Mouse (Mus musculus) CH12.LX (cell line): ENCODE measurements around the gene Inpp5d.

ENCODE experiments used
- BHLHE40 ChIP-seq: IDR thresholded peaks from 2 replicates; pipeline ENCODE4 v1.6.1; 2011; ENCODE audit warnings: mild to moderate bottlenecking, low read depth, low read length, improper control_type of control experiment
- CHD2 ChIP-seq: IDR thresholded peaks from 2 replicates; pipeline ENCODE4 v1.6.1; 2011; ENCODE audit warnings: low read length, improper control_type of control experiment
- CTCF ChIP-seq, 2 experiments: IDR thresholded peaks in 1 of 2; conservative IDR thresholded peaks in 1 of 2; 2 replicates each; pipeline ENCODE4 v1.5.1; 2011 to 2012; ENCODE audit warnings: low read depth in 2 of 2, low read length in 2 of 2, improper control_type of control experiment in 1 of 2, inconsistent platforms in 1 of 2, mild to moderate bottlenecking in 1 of 2, moderate library complexity in 1 of 2
- JUND ChIP-seq: conservative IDR thresholded peaks from 2 replicates; pipeline ENCODE4 v1.6.1; 2011; ENCODE audit warnings: low read depth, low read length, improper control_type of control experiment
- NELFE ChIP-seq: IDR thresholded peaks from 2 replicates; pipeline ENCODE4 v1.6.1; 2011; ENCODE audit warnings: low read depth, low read length, improper control_type of control experiment
- POLR2A ChIP-seq: IDR thresholded peaks from 2 replicates; pipeline ENCODE4 v1.6.1; 2011; ENCODE audit warnings: low read depth, mild to moderate bottlenecking, improper control_type of control experiment, low read length
- RAD21 ChIP-seq: IDR thresholded peaks from 2 replicates; pipeline ENCODE4 v1.6.1; 2011; ENCODE audit warnings: low read depth, mild to moderate bottlenecking, low read length, improper control_type of control experiment, moderate library complexity
- USF1 ChIP-seq: IDR thresholded peaks from 2 replicates; pipeline ENCODE4 v1.6.1; 2014; ENCODE audit warnings: low read depth, mild to moderate bottlenecking, inconsistent platforms, low read length, improper control_type of control experiment
- USF2 ChIP-seq: conservative IDR thresholded peaks from 2 replicates; pipeline ENCODE4 v1.6.1; 2011; ENCODE audit warnings: low read depth, low read length, improper control_type of control experiment

DNA sequence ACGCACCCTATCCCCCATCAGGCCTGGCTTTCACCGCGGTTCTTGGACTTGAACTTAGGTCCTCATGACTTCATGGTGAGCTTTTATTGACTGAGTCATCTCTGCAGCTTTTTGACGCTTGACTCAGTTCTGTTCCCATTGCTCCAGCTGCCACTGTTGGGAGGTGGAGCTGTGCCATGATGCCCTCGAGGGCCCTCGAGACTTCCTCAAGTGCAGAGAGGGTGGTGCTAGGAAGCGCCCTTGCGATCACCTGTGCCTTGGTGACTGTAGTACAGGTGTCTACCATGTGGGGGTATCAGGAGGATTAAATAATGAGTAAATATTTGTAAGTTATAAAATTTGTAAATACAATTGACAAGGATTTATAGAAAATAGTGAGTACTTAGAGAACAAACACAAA is 30.1 kb upstream of the Inpp5d start:
- TF ChIP-seq RAD21 (no peak), POLR2A (no peak), NELFE (no peak), USF2 (no peak), CTCF (conservative IDR thresholded peaks at IDR 0.05 in 1 of 2, IDR thresholded peaks at IDR 0.05 in 1 of 2; ENCODE audit: low read depth in 2 of 2, low read length in 2 of 2) (no peak), USF1 (no peak), BHLHE40 (no peak), JUND (no peak), CHD2 (no peak)
